Mouse (Mus musculus) olfactory bulb, adult 2 months (tissue): Measurements from ENCODE around the gene Olfr820.
"Not testable (repeated sequence)": the region's sequence is repeated elsewhere in the genome, so short reads cannot be mapped to it uniquely, and the experiment has no call there.

Experiments
- CTCF ChIP-seq: fragments of 200-500 bp; IDR thresholded peaks from 2 replicates; pipeline ENCODE4 v1.5.1; 2012; ENCODE audit warnings: low read depth, mild to moderate bottlenecking, low read length, moderate library complexity; ENCODE audit not compliant: insufficient read depth
- POLR2A ChIP-seq: fragments of 200-500 bp; IDR thresholded peaks from 2 replicates; pipeline ENCODE4 v1.6.1; 2012; ENCODE audit warnings: mild to moderate bottlenecking, low read depth, low read length, moderate library complexity; ENCODE audit not compliant: insufficient read depth

DNA sequence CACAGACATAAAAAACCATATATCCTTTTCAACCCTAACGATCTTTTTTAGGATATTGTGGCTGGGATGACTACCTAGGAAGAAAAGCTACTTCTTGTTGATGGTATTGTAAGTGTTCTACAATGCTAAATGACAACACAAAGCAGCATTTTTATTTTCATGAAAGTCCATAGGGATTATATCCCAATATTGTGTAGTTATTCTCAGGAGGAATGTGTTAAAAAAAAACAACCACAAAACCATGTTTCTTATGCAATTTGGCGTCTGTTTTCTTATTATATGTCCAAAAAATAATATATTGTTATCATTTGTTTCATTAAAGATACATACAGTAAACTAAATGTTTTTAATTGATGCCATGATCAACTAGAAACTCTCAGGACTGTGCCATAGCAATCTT is 36.4 kb upstream of the Olfr820 start, which contains the start of gene Olfr247:
- TF ChIP-seq CTCF, POLR2A: not testable (repeated sequence)
